Mouse (Mus musculus) mouse embryonic stem cell (cell line): Measurements from ENCODE around the gene Cd164l2.

Experiments used
- in situ Hi-C, 2 experiments: fragments of 300-500 bp; cut with MboI; formaldehyde crosslinking; loops; 1 replicate in 1 of 2; 3 replicates in 1 of 2; pipeline ENCODE4 v1.14.3; 2019 to 2020; ENCODE audit warnings: low sequenced_read_pairs in 2 of 2, low pct_unique_long_range_greater_than_20kb in 1 of 2, mixed read lengths in 1 of 2; ENCODE audit not compliant: unreplicated experiment in 1 of 2

The Cd164l2 gene

GRCm38 (mm10) chr4:133186856-133187255, 25.1 kb upstream of the Cd164l2 start:
- in situ Hi-C loops = no loop called here

DNA sequence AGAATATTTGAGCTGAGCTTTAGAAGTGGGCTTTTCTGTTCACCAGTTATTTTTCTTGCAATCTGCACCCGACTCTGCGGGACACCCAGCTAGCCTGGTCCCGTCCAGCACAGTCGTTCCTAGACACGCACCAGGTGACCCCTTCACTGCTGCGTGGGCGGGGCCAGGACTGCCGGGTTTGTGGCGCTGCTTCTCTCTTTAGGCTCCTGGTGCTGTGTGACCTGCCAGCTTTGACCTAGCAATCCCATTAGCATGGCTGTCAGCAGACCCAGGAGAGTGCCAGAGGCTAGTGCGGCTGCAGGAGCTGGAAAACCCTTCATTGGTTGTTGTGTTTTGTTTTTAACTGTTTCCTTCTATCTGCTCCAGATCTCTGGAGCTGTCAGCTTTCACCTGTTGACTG, 22.5 kb upstream of the Cd164l2 start:
- in situ Hi-C loops = no loop called here

GRCm38 (mm10) chr4:133194482-133194881, 17.4 kb upstream of the Cd164l2 start:
- in situ Hi-C loops = no loop called here

DNA sequence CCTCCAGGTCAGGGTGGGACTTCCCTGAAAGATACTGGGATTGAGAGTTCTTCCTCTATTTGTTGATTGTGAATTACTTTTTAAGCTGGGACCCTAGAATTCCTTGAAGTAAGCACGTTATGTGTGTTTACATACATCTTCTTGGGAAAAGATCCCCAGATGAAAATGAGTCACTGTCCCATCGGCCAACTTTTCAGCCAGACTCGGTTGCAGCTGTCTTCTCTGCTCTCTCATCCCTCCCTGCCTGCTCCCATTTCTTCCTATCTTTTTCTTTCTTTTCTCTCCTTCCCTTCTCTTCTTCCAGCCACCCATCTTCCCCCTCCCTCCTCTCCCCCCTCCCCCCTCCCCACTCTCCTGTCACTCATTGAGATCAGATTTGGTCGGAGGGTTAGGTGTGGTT, 16.9 kb upstream of the Cd164l2 start:
- in situ Hi-C loops = no loop called here

DNA sequence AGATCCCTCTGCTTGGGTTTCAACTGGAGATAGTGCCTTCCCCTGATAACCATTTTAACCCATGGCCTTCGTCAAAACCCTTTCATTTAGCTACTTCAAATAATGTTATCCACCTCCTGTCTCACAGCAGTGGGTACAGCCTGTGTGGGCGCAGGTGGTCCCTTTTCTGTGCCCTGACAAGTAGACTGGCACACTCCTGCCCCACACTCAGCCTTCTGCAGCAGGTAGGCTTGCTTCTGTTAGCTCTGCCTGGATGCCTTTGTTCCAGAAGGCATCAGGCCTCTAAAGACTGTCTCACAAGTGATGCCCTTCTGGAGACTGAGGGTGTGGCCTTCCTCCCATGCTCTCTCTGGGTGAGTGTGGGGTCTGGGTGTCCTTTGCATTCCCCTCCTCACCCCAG, 15.8 kb upstream of the Cd164l2 start:
- in situ Hi-C loops = no loop called here

DNA sequence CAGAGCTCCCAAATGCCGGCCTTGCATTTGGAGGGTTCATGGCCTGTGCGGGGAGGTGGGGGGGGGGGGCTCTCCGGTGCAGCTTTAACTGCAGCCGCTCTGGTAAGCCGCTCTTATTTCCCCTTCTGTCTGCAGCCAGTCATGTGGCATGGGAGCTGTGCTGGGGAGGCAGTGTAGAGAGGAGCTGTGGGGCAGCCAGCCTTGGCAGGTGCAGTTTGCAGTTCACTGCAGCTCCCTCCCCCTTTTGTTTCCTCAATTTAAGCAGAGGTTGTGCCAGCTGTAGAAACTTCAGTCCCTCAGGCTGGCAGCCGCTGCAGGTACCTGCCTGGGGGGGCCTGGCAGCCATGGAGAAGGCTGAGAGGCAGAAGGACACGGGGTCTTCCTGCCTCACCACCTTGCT, 15.1 kb upstream of the Cd164l2 start:
- in situ Hi-C loops = no loop called here

GRCm38 (mm10) chr4:133197355-133197754, 14.6 kb upstream of the Cd164l2 start:
- in situ Hi-C loops = no loop called here

- in situ Hi-C loops = no loop called here
Measured at GRCm38 (mm10) chr4:133197801-133198286, 14.1 kb upstream of the Cd164l2 start.

GRCm38 (mm10) chr4:133198337-133199180, 13.4 kb upstream of the Cd164l2 start:
- in situ Hi-C loops = no loop called here

GRCm38 (mm10) chr4:133199743-133200142, 12.2 kb upstream of the Cd164l2 start:
- in situ Hi-C loops = no loop called here

DNA sequence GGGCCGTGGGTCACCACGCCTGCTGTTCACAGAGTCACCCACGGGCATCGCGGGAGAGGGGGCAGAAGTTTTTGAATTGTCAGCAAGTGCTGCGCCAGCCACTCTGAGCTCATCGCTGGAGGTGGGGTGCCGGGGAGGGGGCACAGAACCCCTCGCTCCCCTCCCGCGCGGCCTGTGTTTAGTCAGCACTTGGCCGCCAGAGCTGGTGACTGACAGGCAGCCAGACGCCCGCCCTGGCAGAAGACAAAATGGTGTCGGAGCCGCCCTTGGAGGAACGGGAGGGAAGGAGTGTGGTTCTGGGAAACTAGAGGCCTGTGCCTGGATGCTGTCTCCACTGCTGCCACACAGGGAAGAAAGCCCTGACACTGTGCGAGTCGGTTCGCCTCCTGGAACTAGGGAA, 11.6 kb upstream of the Cd164l2 start:
- in situ Hi-C loops = no loop called here

GRCm38 (mm10) chr4:133201006-133201771, 10.7 kb upstream of the Cd164l2 start:
- in situ Hi-C loops = no loop called here

GRCm38 (mm10) chr4:133202254-133202653, 9.7 kb upstream of the Cd164l2 start:
- in situ Hi-C loops = no loop called here

DNA sequence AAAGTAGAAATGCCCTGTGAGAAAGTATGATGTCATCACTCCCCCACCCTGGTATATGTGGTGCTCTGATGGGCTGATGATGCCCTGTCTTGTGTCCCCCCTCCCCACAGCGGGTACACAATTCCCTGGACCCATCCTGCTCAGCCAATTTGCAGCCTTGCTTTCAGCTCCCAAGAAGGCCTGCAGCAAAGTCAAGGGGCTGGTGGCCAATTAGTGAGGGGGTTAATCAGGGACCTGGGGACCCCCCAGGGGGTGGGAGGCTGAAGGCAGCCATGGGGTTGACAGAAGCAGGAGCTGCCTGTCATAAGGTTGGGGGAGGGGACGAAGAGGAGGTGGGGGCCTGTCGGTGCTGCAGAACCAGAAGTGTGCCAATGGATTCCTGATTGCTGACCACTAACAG, 8.3 kb upstream of the Cd164l2 start:
- in situ Hi-C loops = no loop called here

- in situ Hi-C loops = no loop called here
Measured at GRCm38 (mm10) chr4:133204379-133204778, 7.6 kb upstream of the Cd164l2 start.

- in situ Hi-C loops = no loop called here
Measured at GRCm38 (mm10) chr4:133209366-133209765, 2.6 kb upstream of the Cd164l2 start.

DNA sequence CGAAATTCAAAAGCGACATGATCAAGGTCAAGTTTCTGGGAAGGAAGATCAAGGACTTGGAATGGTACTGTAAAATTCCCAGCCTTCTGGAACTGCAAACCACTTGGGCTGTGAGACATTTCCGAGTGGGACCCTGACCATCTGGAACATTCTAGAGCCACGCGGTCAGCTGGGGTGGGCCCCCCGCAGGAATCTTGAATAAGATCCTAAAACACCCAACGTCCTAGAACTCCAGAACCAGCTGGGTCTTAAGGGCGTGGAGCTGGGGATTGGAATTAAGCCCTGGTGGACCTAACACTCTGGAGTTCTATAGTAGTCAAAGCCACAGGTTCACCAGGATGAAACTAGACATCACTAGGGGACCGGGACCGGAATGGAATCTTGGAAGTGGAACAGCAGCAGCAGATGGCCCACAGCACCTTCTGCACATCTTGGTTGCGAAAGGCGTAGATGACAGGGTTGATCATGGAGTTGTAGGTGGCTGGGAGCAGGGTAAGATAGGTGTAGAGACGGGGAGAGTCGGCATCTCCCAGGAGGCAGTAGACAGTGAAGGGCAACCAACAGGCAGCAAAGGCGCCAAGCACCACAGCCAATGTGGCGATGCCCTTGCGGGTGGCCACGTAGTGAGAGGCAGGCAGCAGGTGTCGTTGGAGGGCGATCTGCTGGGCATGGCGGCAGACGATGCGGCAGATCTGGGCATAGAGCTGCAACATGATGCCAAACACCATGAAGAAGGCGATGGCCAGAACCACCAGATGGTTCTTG, 1.7 kb upstream of the Cd164l2 start:
- in situ Hi-C loops = no loop called here

GRCm38 (mm10) chr4:133210788-133211390, 1.0 kb upstream of the Cd164l2 start:
- in situ Hi-C loops = no loop called here
